Mouse (Mus musculus) effector memory CD4-positive, alpha-beta T cell, adult 5 months (primary cell): ENCODE results near the gene Trim32. TPM values are rescaled to one million over a fixed set of nuclear protein-coding genes. Genes with fewer than 3 reads are reported as not detected.

Experiments used
- polyA plus RNA-seq: library from polyadenylated mRNA; unstranded; fragments of 100-300 nt; shearing (Covaris generic); gene quantifications from one replicate; pipeline ENCODE4 v1.2.1, GENCODE M21; 2017

Trim32 gene
- 7.3 TPM for polyA plus RNA-seq

DNA sequence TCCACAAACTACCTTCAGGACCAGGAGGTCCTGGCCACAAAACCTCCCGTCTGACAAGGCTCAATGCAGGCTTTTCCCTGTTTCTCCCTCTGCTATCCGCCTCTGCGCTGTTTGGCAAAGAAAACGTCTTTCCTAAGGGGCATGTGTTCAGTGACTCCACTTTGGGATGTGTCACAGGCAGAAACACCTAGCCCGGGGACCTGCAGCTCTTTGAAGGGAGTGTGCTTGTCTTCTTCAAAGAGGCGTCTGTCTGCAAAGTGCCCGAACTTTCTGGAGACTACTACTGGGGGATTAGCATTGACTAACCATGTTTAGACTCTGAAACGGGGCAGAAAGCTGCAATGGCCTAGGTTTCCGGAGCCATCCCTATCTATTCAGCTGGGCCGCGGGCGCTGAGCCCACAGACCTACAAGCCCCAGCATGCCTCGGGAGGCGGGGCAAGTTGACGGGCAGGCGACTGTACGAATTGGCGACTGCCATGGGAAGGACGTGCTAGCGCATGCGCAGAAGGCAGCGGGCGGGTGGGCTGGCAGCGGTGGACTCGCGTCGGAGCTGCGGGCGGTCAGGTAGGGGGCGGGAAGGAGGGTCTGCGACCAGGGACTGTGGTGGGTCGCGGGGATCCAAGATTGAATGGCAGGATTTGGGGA, at the start of gene Trim32:
Gene Trim32 (plus strand): TSS at position 483 of the 647 bp plus-strand sequence.

